Mouse (Mus musculus) limb, embryonic 13.5 days (tissue): ENCODE measurements around the gene Aicda. TPM values are rescaled to one million over a fixed set of nuclear protein-coding genes. Genes with fewer than 3 reads are reported as not detected.
A peak's percentile ranks its signal among the peaks of the same experiment; 100 is the strongest.
"Not testable (repeated sequence)": the region's sequence is repeated elsewhere in the genome, so short reads cannot be mapped to it uniquely, and the experiment has no call there.

ENCODE experiments used
- ATAC-seq: fragments of 200-750 bp; cut with Nextera tagmentation; 2 replicates; pipeline ENCODE4 v1.8.0; 2017; ENCODE audit warnings: low read depth, moderate number of reproducible peaks, moderate TSS enrichment; ENCODE audit not compliant: low FRiP score
- H3K27ac ChIP-seq: fragments of 300-500 bp; sonication (generic); 2 replicates; pipeline ENCODE4 v1.5.1; 2015; ENCODE audit warnings: inconsistent platforms, mild to moderate bottlenecking, moderate library complexity
- H3K27me3 ChIP-seq: fragments of 300-500 bp; sonication (generic); 2 replicates; pipeline ENCODE4 v1.6.1; 2015; ENCODE audit warnings: mild to moderate bottlenecking, inconsistent platforms
- H3K36me3 ChIP-seq: fragments of 300-500 bp; sonication (generic); 2 replicates; pipeline ENCODE4 v1.6.1; 2015; ENCODE audit warnings: inconsistent platforms, mild to moderate bottlenecking, moderate library complexity
- H3K4me1 ChIP-seq: fragments of 300-500 bp; sonication (generic); 2 replicates; pipeline ENCODE4 v1.6.1; 2015; ENCODE audit warnings: inconsistent platforms
- H3K4me2 ChIP-seq: fragments of 300-500 bp; sonication (generic); replicated peaks from 2 replicates; pipeline ENCODE4 v1.6.1; 2015; ENCODE audit warnings: inconsistent platforms, mild to moderate bottlenecking, moderate library complexity
- H3K4me3 ChIP-seq: fragments of 300-500 bp; sonication (generic); 2 replicates; pipeline ENCODE4 v1.5.1; 2015; ENCODE audit warnings: moderate library complexity, mild to moderate bottlenecking, inconsistent platforms
- H3K9ac ChIP-seq: fragments of 300-500 bp; sonication (generic); 2 replicates; pipeline ENCODE4 v1.6.1; 2015; ENCODE audit warnings: mild to moderate bottlenecking, inconsistent platforms
- H3K9me3 ChIP-seq: fragments of 300-500 bp; sonication (generic); 2 replicates; pipeline ENCODE4 v1.6.1; 2016; ENCODE audit warnings: inconsistent platforms
- WGBS: fragments of 180-500 bp; shearing (Covaris S2); methylation state at CpG from one replicate; pipeline ENCODE4 v1.1.7; 2015; 5-methylcytosine and 5-hydroxymethylcytosine counted together
- polyA plus RNA-seq: library from polyadenylated mRNA; unstranded; fragments of >200 nt; fragmentation: Nextera tagmentation; extraction: Ambion mirVana; gene quantifications from 2 replicates; pipeline ENCODE4 v1.2.1, GENCODE M21; 2015

Gene Aicda
- polyA plus RNA-seq, 1 experiment from 2014 or later: 0.43 TPM

- Histone ChIP-seq H3K4me3 (no peak overlapping the region), H3K9ac (no peak overlapping the region), H3K4me2 (no peak overlapping the region), H3K4me1 (peaks cover 8% of the 10 kb centered on the region), H3K36me3 (no peaks in the 10 kb centered on the region), H3K27ac (no peak overlapping the region), H3K9me3 (no peaks in the 10 kb centered on the region), H3K27me3 (no peaks in the 10 kb centered on the region)
- no peak for ATAC-seq
- WGBS: 80% methylated on average over 11 of the region's 11 CpGs
Measured at GRCm38 (mm10) chr6:122528136-122528535, 25.5 kb upstream of the Aicda start.

- Histone ChIP-seq H3K9ac (no peak overlapping the region), H3K27me3 (no peaks in the 10 kb centered on the region), H3K36me3 (no peaks in the 10 kb centered on the region), H3K4me1 (peaks cover 10% of the 10 kb centered on the region), H3K4me2 (no peak overlapping the region), H3K4me3 (no peak overlapping the region), H3K9me3 (no peaks in the 10 kb centered on the region), H3K27ac (no peak overlapping the region; the same call in 1 of the 2 replicates)
- ATAC-seq: 0 out of 2 replicates have a peak, but pooled peaks have one; percentile 25
- 57% methylated on average over 8 of the region's 8 CpGs for WGBS
Measured at GRCm38 (mm10) chr6:122531466-122532174, 22.0 kb upstream of the Aicda start.

DNA sequence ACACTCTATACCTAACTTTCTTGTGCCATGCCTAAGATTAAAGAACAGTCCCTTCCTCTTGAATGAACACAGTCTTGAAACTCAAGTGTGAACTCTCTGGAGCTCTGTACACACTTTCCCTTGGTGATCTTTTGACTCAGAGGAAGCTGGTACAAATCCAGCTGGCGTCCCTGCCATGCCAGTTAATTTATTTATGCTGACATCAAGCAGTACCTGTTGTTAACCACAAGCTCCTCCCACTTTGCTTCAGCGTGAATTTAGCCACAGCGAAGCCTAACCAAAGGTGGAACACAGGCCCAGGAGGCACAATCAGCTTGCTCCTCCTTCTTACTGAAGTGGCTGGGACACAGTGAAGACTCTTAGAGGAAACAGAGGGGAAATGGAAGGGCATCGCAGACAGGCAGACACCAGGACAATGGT, 20.7 kb upstream of the Aicda start:
- H3K4me3 ChIP-seq: peak overlapping the region; percentile 15; the same call in 1 of the 2 replicates
- 0 out of 2 replicates have a peak, but pooled peaks have one; percentile 26 for ATAC-seq
- H3K4me2 ChIP-seq: peak overlapping the region; percentile 43
- peaks cover 10% of the 10 kb centered on the region for H3K4me1 ChIP-seq
- no peaks in the 10 kb centered on the region for H3K27me3 ChIP-seq
- no peak overlapping the region for H3K9ac ChIP-seq
- no peaks in the 10 kb centered on the region for H3K36me3 ChIP-seq
- H3K9me3 ChIP-seq: no peaks in the 10 kb centered on the region
- H3K27ac ChIP-seq: no peak overlapping the region
- WGBS: 11% methylated on average over 4 of the region's 4 CpGs

- H3K36me3 ChIP-seq: no peaks in the 10 kb centered on the region
- no peak overlapping the region for H3K27ac ChIP-seq
- H3K9me3 ChIP-seq: no peaks in the 10 kb centered on the region
- WGBS: 68% methylated on average over 3 of the region's 3 CpGs
- H3K4me1 ChIP-seq: peaks cover 10% of the 10 kb centered on the region
- ATAC-seq: no peak
- no peaks in the 10 kb centered on the region for H3K27me3 ChIP-seq
- no peak overlapping the region for H3K4me3 ChIP-seq
- no peak overlapping the region for H3K9ac ChIP-seq
- no peak overlapping the region for H3K4me2 ChIP-seq
Measured at GRCm38 (mm10) chr6:122534032-122534431, 19.6 kb upstream of the Aicda start.

- Histone ChIP-seq H3K4me1 (no peaks in the 10 kb centered on the region), H3K4me3 (no peak overlapping the region)
- no peak for ATAC-seq
Measured at GRCm38 (mm10) chr6:122539564-122539963, 14.0 kb upstream of the Aicda start.

DNA sequence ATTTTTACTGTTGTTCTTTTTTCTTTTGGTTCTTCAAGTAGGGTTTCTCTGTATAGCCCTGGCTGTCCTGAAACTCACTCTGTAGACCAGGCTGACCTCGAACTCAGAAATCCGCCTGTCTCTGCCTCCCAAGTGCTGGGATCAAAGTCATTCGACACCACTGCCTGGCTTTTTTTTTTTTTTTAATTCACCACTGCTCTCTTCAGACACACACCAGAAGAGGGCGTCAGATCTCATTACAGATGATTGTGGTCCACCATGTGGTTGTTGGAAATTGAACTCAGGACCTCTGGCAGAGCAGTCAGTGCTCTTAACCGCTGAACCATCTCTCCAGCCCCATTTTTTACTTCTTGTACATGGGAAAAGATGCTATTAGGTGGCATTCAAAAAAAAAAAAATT, 11.1 kb upstream of the Aicda start:
- H3K9ac ChIP-seq, H3K27me3 ChIP-seq, H3K4me2 ChIP-seq, H3K36me3 ChIP-seq, H3K9me3 ChIP-seq, H3K27ac ChIP-seq, ATAC-seq, H3K4me3 ChIP-seq: not testable (repeated sequence)
- peaks cover 22% of the 10 kb centered on the region for H3K4me1 ChIP-seq
- 79% methylated on average over 5 of the region's 5 CpGs for WGBS

More at GRCm38 (mm10) chr6:122539564-122539963, 14.0 kb upstream of the Aicda start:
- Histone ChIP-seq H3K4me2 (no peak overlapping the region), H3K9ac (no peak overlapping the region), H3K27ac (no peak overlapping the region), H3K36me3 (no peaks in the 10 kb centered on the region), H3K27me3 (no peaks in the 10 kb centered on the region), H3K9me3 (no peaks in the 10 kb centered on the region)
- 90% methylated on average over 9 of the region's 9 CpGs for WGBS

DNA sequence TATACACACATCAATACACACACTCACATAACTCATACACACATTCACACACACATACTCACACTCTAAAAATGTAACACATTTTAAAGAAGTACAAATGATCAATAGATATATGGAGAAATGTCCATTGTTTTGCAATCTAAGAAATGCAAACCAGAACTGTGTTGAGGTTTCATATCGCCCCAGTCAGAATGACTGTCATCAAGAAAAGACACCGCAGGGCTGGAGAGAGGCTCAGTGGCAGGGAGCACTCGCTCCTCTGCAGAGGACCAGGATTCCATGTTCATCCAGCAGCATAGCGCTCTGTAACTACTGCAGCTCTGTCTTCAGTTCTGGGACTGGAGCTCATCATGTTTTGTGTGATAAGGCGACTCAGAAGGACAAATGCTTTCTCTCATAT, 10.0 kb upstream of the Aicda start:
- H3K9ac ChIP-seq: no peak overlapping the region
- H3K9me3 ChIP-seq: no peaks in the 10 kb centered on the region
- H3K4me3 ChIP-seq: no peak overlapping the region
- no peak overlapping the region for H3K4me2 ChIP-seq
- no peaks in the 10 kb centered on the region for H3K27me3 ChIP-seq
- H3K4me1 ChIP-seq: peaks cover 22% of the 10 kb centered on the region
- H3K36me3 ChIP-seq: no peaks in the 10 kb centered on the region
- H3K27ac ChIP-seq: no peak overlapping the region
- WGBS: 83% methylated on average over 5 of the region's 5 CpGs
- no peak for ATAC-seq

DNA sequence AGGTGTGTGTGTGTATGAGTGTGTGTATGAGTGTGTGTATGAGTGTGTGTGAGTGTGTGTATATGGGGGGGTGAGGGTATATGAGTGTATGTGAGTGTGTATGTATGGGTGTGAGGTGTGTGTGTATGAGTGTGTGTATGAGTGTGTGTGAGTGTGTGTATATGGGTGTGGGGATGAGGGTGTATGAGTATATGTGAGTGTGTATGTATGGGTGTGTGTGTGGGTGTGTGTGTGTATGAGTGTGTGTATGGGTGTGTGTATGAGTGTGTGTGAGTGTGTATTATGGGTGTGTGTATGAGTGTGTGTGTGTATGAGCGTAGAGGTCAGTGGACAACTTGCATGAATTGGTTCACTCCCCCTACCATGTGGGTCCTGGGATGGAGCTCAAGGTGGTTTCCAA, 8.9 kb upstream of the Aicda start:
- no peaks in the 10 kb centered on the region for H3K27me3 ChIP-seq
- H3K4me2 ChIP-seq: no peak overlapping the region
- H3K36me3 ChIP-seq: no peaks in the 10 kb centered on the region
- ATAC-seq: 0 out of 2 replicates have a peak, but pooled peaks have one; percentile 16
- H3K4me3 ChIP-seq: no peak overlapping the region
- H3K27ac ChIP-seq: peak overlapping the region; percentile 75
- peaks cover 22% of the 10 kb centered on the region for H3K4me1 ChIP-seq
- 100% methylated on average over 1 of the region's 1 CpGs for WGBS
- H3K9ac ChIP-seq: no peak overlapping the region
- no peaks in the 10 kb centered on the region for H3K9me3 ChIP-seq

GRCm38 (mm10) chr6:122545289-122545882, 8.2 kb upstream of the Aicda start:
- Histone ChIP-seq H3K9ac (no peak overlapping the region), H3K4me3 (no peak overlapping the region), H3K27me3 (no peaks in the 10 kb centered on the region), H3K9me3 (no peaks in the 10 kb centered on the region), H3K27ac (peak overlapping the region; percentile 75), H3K4me1 (peaks cover 22% of the 10 kb centered on the region), H3K4me2 (peak overlapping the region; percentile 41), H3K36me3 (no peaks in the 10 kb centered on the region)
- 26% methylated on average over 9 of the region's 9 CpGs for WGBS
- ATAC-seq: peak; percentile 62

DNA sequence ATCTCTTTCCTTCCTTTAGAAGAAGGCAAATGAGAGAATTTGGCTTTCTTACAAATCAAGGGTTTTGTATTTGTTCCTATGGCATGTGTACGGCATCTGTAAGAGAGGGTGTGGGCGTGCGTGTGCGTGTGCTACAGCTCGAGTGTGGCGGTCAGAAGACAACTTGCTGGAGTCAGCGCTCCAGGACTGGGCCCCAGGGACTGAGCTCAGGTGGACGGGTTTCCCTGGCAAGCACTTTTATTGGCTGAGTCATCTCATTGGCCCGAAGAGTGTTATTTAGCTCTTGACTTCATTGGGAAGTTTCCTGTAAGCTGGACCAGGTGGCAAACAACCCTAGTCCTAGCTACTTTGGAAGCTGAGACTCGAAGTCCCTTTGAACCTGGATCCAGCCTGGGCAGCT, 7.7 kb upstream of the Aicda start:
- ATAC-seq: peak; percentile 75
- Histone ChIP-seq H3K27me3 (no peaks in the 10 kb centered on the region), H3K4me2 (peak overlapping the region; percentile 41), H3K4me1 (peaks cover 22% of the 10 kb centered on the region), H3K9ac (no peak overlapping the region), H3K27ac (peak overlapping the region; percentile 75), H3K36me3 (no peaks in the 10 kb centered on the region), H3K4me3 (no peak overlapping the region), H3K9me3 (no peaks in the 10 kb centered on the region)
- WGBS: 35% methylated on average over 10 of the region's 10 CpGs

- peaks cover 12% of the 10 kb centered on the region for H3K27me3 ChIP-seq
- H3K9me3 ChIP-seq: no peaks in the 10 kb centered on the region
- H3K4me1 ChIP-seq: no peaks in the 10 kb centered on the region
- H3K4me2 ChIP-seq: no peak overlapping the region
- H3K27ac ChIP-seq: no peak overlapping the region
- no peaks in the 10 kb centered on the region for H3K36me3 ChIP-seq
- no peak overlapping the region for H3K9ac ChIP-seq
- no peak for ATAC-seq
- WGBS: 59% methylated on average over 6 of the region's 6 CpGs
- H3K4me3 ChIP-seq: no peak overlapping the region
Measured at GRCm38 (mm10) chr6:122554102-122554501, 501 bp downstream of the Aicda start.

GRCm38 (mm10) chr6:122555266-122555665, 1.7 kb downstream of the Aicda start:
- no peaks in the 10 kb centered on the region; the same call in 1 of the 2 replicates for H3K4me1 ChIP-seq
- H3K9ac ChIP-seq: no peak overlapping the region
- no peak overlapping the region for H3K27ac ChIP-seq
- peaks cover 12% of the 10 kb centered on the region for H3K27me3 ChIP-seq
- no peak overlapping the region for H3K4me3 ChIP-seq
- H3K9me3 ChIP-seq: no peaks in the 10 kb centered on the region
- no peak for ATAC-seq
- H3K36me3 ChIP-seq: no peaks in the 10 kb centered on the region
- H3K4me2 ChIP-seq: no peak overlapping the region
- 33% methylated on average over 7 of the region's 7 CpGs for WGBS
